Mouse (Mus musculus) embryo, embryonic 10.5 days (tissue): ENCODE measurements at regions not wholly inside any gene's neighbourhood (a gene's known extent, or its start where the extent isn't known, plus 50 kb on each side); places are given as distances from the start of the nearest gene placed in this dataset.
A peak's percentile ranks its signal among the peaks of the same experiment; 100 is the strongest.

Experiments
- DNase-seq: peaks from one replicate; pipeline ENCODE4 v3.0.0-alpha.2; 2015; ENCODE audit warnings: low spot score

DNA sequence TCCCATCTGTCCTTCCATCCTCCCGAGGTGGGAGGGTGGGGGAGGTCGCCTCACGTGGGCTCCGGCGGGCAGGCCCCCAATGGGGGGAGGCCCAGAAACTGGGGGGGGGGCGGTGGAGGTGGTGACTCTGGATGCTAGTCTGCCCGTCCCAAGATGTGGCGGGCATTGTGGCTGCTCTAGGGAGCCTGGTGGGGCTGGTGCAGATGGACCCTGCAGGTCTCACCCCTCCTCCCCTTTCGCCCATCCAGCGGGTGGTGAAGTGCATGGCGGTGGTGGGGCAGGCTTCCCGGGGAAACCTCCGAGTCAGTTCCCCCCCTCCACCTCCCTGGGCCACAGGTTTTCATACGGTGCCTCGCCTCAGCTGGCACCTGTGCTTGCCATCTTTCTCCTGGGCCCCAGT is 88.6 kb downstream of the Inhba start:
- DNase-seq, result no peak

DNA sequence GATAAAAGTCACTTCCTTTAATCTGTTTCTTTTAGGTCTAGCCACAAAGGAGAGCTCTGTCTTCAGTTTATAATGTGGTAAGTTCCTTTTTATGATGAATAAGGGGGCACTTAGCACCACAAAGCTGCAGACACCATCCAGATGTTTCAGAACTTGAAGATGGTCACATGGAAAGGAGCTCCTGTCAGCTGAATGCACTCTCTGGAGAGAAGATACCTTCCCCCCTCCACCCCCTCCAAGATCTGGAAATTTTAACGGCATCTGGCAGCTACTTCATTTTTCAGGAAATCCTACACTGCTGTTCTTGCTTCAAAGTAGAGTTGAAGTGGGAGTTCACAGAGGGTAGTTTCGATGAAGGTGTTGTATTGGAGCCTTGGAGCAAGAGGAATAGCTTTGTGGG is 103.2 kb downstream of the Inhba start:
- no peak for DNase-seq

DNA sequence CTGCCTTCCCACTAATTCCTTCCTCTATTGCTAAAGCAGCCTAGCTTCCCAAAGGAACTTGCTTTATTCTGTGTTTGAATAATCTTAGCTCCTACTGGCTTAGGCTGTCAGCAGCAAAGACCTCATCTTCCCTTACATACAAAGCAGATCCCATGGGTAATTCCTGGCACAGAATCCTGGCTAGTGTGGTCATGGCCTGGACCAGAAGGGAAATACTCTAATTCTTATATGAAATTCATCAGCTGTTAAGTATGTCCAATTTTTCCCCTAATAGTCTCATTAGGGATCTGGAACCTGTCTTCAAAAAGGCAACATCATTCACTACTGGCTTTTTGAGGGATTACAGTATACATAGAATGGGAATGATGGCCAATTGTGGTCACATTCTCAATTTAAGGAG is 135.0 kb downstream of the Inhba start:
- no peak for DNase-seq

GRCm38 (mm10) chr13:16154926-16155325 is 143.3 kb downstream of the Inhba start:
- no peak for DNase-seq

GRCm38 (mm10) chr13:16165204-16165894 is 153.7 kb downstream of the Inhba start:
- DNase-seq, result no peak

DNA sequence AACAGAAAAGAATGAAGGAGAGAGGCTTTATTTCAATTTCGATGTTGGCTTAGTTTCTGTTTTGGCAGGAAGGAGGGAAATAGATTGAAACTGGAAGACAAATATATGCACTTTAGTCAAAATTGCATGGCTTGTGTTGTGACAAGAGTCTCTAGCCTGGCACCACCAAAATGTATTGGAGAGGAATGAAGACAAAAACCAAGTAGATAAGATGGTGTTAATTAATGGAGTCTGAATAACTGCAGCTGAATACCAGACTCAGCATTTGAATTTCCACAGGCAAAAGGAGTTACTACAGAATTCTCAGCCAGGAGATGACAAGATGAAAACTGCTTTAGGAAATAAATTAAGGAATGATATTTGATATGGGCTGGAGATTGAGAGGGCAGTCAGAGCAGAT is 185.0 kb downstream of the Inhba start:
- no peak for DNase-seq

DNA sequence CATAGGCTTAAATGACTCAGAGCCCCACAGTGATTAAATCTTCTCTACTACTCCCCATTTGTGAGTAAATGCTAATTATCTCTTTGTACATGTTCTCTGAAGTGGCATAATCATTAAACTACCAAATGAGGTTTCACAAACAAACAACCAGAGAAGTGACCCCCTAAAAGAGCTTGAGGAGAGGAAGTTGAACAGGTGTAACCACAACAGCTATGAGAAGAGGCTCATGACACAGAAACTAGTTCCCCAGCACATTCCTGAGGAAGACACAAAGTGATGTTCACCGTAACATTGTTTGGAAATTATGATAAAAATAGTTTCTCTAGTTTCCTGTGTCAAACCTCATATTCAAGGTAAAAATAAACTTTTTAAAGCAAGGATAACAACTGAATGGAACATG is 188.4 kb downstream of the Inhba start:
- DNase-seq, result no peak

GRCm38 (mm10) chr13:16203147-16203546 is 191.5 kb downstream of the Inhba start:
- no peak for DNase-seq

GRCm38 (mm10) chr13:16204097-16204496 is 192.4 kb downstream of the Inhba start:
- no peak for DNase-seq

- DNase-seq, result no peak
These were observed 199.8 kb downstream of the Inhba start for GRCm38 (mm10) chr13:16211482-16211881.

DNA sequence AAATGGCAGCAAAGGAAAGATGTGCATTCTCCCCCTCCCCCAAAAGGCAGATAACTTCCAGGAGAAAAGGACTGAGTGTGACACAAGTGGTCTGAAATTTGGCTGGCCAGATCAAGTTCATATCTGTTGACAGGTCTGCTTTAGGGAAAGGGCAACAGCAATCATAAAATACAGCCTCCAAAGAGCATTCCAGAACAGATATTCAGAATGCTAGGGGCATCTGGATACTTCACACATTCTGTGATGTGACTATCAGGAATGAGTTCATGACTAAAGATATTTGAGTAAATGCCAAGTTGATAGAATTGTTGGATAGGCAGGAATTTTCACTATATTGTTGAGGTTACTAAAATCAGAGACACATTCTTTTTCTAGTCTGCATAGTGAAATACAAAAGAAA is 208.2 kb downstream of the Inhba start:
- no peak for DNase-seq

DNA sequence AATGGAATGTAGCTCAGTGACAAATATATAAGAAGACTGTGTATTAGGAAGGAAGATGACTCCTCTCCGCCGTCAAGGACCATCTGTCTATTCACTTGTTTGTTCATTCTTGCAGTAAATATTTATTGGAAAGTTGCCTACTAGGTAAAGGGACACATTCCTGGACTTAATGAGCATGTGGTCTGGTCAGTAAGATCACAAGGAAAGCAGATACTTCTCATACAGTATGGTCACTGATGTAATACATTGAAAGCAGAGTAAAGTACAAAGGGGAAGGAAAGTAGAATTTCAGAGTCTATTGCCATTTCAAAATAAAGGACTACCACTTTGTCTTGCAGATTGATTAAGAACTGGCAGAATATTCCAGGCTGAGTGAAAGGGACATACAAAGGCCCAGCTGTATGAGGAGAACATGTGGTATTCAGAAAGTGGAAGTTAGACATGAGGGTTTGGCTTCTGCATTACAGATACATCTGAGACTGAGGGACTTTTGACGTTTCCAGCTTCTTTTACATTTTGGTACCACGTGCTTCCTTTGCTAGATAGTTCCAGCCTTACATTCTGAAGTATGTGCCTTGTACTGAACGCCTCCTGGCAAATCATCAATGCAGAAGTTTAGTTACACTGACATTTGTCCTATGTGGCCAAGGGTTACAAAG is 211.4 kb downstream of the Inhba start:
- DNase-seq, result no peak

GRCm38 (mm10) chr13:16261145-16261544 is 249.5 kb downstream of the Inhba start:
- no peak for DNase-seq

- no peak for DNase-seq
These were observed 268.3 kb downstream of the Inhba start for GRCm38 (mm10) chr13:16279974-16280373.

- DNase-seq, result no peak
These were observed 269.1 kb downstream of the Inhba start for GRCm38 (mm10) chr13:16280742-16281141.

GRCm38 (mm10) chr13:16281777-16282176 is 270.1 kb downstream of the Inhba start:
- no peak for DNase-seq

DNA sequence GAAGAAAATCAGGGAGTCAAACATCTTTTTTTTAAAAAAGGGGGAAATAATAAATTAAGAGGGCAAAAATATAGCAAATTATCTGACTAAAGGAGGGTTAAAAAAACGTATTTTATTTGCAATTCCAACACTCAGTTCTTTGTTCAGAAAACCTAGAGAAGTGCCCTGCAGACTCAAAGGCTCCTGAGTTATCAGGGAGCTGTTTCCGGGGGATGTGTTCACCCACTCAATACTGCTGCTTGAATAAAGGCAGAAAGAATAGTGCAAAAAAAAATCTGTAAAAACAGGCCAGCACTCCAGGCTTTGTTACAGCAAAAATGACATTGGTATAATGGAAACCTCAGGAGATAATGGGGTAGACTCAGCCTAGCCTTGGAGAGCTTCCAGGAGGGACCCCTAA is 270.6 kb downstream of the Inhba start:
- DNase-seq, result no peak

- DNase-seq, result peak; percentile 2
These were observed 271.7 kb downstream of the Inhba start for GRCm38 (mm10) chr13:16283336-16283735.

DNA sequence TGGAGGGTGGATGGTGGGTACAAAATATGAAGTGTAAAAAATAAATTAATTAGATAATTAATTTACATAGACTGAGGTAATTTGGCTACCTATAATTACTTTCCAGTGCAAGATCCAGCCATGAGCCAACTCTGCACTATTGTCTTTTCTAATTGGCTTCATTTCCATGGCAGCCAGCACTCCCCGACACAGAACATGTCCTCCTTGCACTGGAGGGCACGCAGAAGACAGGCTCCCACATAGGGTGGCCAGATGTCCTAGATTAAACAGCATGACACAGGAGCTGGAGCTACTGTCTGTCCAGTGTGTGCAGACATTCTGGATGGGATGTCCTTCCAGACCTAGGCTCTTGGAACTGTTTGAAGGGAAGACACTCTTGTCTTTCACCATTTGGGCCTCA is 278.0 kb downstream of the Inhba start:
- DNase-seq, result no peak

- DNase-seq, result no peak
These were observed 279.1 kb downstream of the Inhba start for GRCm38 (mm10) chr13:16290784-16291183.

- no peak for DNase-seq
These were observed 280.1 kb downstream of the Inhba start for GRCm38 (mm10) chr13:16291661-16292291.

- DNase-seq, result no peak
These were observed 288.1 kb downstream of the Inhba start for GRCm38 (mm10) chr13:16299756-16300155.

- no peak for DNase-seq
These were observed 303.0 kb downstream of the Inhba start for GRCm38 (mm10) chr13:16314669-16315068.
